Mouse (Mus musculus): ENCODE data around the gene Lgals9.

Gene Lgals9

DNA sequence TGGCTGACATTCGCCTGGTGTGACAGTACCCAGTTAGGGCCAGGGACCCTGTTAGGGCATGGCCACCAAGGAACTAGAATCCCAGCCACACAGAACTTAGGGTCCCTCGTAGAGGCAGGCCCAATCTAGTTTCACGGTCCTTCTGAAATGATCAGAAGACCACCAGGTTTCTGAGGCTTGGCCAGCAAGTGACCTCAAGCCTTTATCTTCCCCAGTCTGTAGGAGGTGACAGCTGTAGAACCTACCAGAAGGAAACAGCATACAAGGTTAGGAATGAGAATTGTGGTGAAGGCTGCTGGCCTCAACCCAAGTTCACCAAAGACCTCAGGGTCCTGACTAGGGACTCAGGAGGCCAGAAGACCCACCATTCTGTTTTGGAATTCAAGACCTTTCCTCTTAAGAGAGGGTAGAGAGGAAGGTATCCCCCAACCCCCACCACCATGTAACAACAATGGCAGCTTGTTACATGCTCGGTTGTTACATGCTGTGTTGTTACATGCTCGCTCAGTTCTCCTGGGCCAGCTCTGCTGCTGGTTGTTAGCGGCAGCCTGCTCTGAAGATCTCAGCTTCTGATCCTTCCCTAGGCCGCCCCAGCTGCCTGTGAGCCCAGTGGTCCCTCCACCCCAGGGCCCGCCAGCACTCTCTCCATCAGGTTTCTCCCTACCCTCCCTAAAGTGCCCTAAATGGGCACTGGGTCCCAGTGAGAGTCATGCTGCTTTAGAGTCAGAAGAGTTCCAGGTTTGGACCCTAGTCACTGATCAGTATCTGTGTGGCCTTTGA is 7.8 kb downstream of the Lgals9 start:
- DNase-seq (ENCODE audit: low read depth, low spot score): no peak

DNA sequence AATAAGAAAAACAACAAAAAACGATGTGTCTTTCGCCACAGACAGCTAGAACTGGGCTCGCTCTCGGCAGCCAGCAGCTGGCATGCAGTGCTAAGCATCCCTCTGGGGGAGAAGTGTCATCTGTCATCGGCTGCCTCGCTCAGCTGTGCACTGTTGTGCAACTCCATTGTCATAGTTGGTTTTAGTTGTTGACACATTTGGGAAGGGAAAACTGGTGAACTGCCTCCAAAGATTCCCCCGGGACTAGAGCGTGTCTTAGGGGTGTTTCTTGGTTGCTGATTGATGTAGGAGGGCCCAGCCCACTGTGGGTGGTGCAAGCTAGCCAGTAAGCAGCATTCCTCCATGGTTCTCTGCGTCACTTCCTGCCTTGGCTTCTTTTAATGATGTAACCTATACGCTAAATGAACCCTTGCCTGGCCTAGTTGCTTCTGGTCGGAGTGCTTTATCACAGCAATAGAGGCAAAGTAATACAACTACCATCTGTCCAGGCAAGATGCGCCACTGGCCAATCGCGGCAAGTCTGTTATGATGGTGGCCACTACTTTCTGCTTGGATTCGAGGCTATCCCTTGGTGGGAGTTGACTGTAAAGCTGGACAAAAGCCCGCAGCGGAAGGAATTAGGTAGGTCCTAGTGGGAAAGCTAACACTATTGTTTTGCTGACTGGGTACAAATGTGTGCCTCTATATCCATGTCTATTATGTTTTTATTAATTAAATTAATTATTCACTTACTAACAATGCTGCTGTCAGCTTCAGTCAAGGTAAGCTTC is 11.2 kb downstream of the Lgals9 start:
- DNase-seq (ENCODE audit: low read depth, low spot score): no peak

DNA sequence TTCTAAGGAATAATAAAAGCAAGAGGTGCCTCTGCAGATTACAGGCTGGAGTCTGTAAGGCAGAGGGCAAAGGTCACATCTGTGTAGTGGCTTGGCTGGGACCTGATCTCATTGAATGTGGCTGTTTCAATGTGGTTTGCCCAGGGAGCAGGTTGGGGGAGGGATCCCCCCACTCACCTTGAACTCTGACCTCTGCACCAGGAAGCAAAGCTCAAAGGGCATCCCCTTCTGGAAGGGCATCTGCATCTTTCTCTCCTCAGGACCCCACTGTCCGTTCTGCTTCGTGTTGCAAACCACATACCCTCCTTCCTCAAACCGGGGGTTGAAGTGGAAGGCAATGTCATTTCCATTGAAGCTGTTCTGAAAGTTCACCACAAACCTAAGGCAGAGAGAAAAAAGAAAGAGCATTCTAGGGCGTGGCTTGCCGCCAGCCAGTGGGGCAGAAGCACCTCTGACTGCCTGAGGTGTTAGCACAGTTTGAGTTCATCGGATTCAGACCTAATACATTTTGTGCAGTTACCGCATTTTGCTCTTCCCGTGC is 11.9 kb downstream of the Lgals9 start:
- peak; percentile 33 for DNase-seq (ENCODE audit: low read depth, low spot score)

DNA sequence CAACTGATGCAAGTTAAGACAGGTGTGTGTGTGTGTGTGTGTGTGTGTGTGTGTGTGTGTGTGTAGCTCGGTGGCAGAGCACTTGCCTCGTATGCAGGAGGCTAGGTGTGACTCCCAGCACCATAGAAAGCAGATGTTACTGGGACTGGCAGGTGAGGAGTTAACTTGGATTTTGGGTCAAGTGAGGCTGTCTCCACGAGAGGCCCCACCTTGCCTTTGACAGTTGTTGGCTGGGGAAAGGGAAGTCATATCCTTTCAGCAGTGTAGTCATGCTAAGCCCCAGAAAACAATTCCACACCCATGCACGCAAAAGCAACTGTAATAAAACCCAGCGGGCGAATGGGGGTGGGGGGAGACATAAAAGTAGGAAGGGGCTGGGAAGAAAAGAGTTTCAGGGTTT is 12.4 kb downstream of the Lgals9 start:
- DNase-seq (ENCODE audit: low read depth, low spot score): peak; percentile 27

DNA sequence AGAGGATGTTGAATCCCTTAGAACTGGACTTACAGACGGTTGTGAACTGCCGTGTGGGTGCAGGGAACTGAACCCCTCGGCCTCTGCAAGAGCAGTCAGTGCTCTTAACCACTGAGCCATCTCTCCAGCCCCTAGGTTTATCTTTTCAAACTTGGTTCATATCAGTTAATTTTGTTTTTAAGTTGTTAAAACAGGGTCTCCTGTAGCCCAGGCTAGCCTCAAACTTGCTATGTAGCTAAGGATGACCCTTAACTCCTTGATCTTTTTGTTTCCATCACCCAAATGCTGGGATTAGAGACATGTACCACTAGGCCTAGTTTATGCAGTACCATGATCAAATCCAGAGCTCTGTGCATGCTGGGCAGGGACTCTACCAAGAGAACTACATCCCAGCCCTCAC is 13.0 kb downstream of the Lgals9 start:
- no peak for DNase-seq (ENCODE audit: low read depth, low spot score)

DNA sequence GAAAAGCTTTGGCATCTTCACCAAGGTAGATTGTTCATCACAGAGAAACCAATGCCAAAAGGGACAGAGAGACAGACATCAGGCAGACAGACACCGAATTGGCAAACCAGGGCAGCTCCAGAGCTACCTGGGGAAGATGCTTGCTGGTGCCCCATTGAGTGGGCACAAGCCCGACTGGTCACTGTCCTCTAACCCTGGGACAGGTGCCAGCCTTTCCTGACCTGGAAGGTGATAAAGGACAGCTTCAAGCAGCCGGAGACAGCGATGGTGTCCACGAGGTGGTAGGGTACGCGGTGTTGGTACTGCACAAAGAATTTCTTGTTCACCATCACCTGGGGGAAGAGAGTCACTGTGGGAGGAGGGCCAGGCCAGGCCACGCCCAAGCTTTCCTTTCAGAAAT is 13.7 kb downstream of the Lgals9 start:
- no peak for DNase-seq (ENCODE audit: low read depth, low spot score)

DNA sequence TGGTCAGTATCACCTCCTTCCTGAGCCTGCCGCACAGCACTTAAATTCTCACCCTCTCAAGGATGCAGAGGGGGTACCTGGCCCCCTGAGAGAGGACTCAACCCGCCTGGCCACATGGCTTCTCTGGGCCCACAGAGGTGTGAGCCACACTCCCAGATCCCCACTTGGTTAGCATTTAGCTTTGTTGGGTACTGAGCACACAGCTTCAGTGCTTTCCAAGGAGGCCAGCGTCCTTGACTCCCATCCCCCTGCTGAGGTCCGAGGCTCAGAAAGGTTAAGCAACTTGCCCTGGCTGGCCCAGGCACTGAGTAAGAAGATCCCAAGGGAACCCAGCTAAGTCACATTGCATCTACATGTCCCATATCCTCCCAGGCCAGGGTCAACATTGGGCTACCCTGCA is 16.6 kb downstream of the Lgals9 start:
- no peak for DNase-seq (ENCODE audit: low read depth, low spot score)

DNA sequence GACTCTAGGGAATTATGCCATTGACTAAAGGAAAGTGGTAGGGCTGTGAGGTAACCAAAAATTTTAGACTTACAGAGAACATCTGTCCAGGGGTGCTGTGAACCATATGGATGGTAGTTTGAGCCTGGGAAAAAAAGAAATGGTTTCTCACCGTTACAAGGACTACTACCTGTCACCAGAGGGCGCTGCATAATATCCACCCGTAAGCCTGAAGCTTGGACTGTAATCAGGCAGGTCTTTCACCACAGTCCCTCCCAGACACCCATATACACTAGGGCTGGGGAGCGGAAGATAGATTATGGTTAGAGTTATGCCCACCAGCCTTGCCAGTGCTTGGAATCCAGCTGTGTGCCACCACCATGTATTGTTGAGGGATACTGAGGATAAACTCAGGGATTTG is 17.4 kb downstream of the Lgals9 start:
- peak; percentile 57 for DNase-seq (ENCODE audit: low read depth, low spot score)

DNA sequence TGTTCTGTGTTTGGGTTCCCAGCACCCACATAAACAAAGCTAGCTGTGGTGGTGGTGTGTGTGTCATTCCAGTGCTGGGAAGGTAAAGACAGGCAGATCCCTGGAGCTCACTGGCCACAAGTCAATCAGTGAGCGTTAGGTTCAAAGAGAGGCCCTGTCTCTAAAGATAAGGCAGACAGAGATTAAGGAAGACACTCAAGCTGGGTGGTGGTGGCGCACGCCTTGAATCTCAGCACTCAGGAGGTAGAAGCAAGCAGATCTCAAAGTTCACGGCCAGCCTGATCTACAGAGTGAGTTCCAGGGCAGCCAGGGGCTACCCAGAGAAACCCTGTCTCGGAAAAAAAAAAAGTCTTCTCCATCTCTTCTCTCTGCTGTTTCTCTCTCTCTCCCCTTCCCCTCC is 23.5 kb downstream of the Lgals9 start:
- DNase-seq (ENCODE audit: low read depth, low spot score): no peak

DNA sequence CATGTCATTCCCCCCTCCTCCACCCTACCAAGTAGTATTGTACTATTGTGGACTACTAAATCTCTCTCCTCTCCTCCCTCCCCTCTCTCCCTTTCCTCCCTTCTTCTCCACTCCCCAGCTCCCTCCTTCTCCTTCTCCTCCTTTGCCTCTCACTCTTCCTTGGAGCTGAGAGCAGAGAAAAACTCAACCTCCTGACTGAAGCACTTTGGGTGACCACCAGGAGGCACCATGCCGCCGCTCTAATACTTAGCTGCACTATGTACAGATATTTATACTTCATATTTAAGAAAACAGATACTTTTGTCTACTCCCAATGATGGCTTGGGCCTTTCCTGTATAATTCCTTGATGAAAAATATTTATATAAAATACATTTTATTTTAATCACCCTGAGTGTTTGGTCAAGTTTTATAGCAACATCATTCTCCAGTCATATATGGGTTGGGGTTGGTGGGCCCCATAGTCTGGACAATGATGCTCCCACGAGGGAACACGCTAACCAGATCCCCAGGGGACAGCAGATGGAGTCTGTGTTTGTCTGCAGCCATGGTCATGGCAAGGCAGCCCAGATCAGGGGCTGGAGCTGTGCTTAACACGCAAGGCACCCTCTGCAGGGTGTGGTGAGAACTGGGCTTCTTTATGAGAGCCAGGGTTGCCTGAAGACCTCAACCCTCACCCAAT is 24.8 kb downstream of the Lgals9 start:
- DNase-seq (ENCODE audit: low read depth, low spot score): no peak

DNA sequence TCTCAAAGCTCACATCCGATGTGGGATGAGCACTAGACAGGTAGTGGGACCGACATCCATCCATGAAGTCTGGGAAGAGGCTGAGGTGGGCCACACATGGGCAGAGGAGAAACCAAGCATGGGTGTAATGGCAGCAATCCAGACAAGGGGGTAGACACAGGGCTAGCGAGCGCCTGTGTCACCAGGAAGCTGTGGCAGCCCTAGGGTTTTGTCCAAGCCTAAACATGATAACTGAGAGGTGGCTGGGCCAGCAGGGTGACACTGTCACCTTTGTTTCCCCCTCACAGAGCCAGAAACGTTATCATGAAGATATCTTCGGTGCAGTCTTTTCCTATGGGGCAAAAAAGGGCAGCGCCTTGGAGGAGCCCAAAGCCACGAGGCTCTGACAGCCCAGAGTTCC is 25.4 kb downstream of the Lgals9 start:
- DNase-seq (ENCODE audit: low read depth, low spot score): no peak

DNA sequence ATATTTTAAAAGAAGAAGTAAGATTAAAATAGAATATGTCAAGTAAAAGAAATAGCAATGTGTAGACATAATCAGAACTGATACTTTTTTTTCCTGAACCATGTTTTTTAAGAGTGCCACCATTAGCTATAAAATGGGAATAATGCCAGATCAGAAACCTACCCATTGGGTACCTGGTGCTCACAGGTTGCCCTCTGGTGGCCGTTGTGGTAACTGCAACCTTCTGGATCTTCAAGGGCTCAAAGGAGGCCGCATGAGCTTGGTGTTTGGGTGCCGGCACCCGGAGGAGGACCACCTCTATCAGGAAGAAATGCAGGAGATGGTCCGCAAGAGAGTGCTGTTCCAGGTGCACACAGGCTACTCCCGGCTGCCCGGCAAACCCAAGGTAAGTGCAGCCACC is 28.5 kb downstream of the Lgals9 start:
- peak; percentile 72 for DNase-seq (ENCODE audit: low read depth, low spot score)

DNA sequence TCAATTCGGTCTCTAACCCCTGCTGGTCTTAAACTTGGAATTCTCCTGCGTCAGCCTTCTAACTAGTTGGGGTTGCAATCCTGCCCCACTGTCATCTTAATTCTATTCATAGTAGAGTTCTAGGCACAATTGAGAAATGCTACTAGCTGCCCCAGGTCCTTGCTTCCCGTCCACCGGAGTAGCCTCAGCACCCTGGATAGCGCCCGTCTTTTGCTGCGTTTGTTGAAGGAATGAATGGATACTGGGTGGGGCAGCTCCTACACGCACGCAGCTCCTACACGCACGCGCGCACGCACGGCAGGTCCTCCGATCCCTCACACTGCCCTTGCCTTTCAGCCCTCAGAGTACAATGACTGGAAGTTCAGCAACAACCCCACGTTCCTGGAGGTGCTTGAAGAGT is 32.3 kb downstream of the Lgals9 start:
- DNase-seq (ENCODE audit: low read depth, low spot score): peak; percentile 71

DNA sequence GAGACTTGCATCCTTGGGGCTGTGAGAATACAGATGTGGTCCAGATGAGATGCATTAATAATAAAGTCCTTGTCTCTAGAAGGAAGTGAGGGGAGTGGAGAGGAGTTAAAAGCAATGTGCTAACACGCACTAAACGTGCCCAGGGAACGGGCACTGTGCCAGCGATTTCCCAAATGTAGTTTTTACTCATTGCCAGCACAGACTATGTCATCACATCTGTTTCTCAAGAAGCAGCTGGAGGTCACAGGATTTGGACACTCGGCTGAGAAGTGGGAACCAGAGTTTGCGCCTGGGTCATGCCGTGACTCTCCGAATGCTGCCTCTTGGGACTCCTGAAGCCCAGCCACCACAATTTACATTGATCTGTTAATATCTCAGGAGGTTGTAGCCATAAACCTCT is 34.4 kb downstream of the Lgals9 start:
- no peak for DNase-seq (ENCODE audit: low read depth, low spot score)

DNA sequence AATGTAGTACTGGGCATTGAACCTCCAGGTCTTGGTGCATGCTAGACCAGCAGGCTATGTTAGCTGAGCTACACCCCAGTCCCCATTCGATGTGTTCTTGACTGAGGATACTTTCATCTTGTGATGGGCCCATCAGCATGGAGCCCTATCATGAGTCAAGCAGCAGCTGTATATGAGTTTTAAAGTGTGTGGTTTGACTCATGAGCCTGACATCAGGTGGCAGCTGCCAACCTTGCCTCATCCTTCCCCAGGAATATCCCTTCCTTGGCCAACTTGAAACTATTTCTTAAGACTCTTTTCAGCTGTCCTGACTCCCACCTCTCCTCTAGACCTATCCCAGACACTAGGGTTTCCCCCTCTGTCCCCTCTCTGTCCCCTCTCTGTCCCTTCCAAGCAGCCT is 41.7 kb downstream of the Lgals9 start:
- DNase-seq (ENCODE audit: low read depth, low spot score): no peak

DNA sequence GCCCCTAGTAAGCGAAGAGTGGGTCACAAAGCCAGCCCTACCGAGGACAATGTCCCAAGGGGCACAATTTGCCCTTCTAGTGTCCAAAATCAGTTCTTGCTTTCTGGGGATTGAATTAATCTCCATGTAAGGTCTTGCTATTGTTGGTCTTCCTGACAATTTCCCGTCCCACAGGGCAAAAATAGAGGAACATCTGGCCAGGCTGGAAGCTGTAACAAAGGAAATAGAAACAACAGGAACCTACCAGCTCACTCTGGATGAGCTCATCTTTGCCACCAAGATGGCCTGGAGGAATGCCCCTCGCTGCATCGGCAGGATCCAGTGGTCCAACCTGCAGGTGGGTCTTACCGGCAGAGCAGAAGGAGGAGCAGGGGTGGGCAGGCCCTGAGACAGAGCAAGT is 49.6 kb downstream of the Lgals9 start:
- DNase-seq (ENCODE audit: low read depth, low spot score): no peak

DNA sequence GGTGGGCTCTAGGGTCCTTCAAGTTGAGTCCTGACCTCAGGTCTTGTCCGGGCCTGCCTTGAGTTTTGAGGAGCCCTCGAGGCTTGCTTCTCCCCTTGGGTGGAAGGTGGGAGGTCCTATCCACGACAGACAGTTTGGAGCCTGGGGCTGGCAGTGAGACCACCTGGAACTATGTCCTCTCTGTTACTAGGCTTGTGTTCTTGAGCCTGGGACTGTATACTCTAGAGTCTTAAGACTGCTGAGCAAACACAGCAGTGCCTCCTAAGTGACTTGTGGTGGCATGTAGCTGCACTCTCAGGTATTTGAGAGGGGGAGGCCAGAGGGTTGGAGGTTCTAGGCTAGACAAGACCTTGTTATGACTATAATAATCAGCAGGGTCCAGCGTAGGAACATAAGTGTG is 50.0 kb downstream of the Lgals9 start:
- no peak for DNase-seq (ENCODE audit: low read depth, low spot score)

DNA sequence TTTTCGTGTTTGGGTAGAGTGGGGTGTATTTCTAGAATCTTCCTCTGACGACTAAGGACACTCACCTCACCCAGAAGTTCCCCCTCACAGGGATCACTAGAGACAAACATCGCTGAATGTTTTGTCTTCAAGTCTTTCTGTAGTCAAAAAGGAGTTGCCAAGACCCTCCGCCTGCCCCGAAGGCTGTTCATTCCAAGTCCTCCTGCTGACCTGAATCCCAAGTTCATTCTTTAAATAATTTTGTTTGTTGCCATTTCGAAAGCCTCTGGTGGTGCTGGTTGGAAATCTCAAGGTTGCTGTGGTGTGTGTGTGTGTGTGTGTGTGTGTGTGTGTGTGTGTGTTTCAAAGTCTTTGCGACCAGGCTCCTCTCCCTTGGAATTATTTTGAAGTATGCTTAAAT is 50.4 kb downstream of the Lgals9 start:
- no peak for DNase-seq (ENCODE audit: low read depth, low spot score)

DNA sequence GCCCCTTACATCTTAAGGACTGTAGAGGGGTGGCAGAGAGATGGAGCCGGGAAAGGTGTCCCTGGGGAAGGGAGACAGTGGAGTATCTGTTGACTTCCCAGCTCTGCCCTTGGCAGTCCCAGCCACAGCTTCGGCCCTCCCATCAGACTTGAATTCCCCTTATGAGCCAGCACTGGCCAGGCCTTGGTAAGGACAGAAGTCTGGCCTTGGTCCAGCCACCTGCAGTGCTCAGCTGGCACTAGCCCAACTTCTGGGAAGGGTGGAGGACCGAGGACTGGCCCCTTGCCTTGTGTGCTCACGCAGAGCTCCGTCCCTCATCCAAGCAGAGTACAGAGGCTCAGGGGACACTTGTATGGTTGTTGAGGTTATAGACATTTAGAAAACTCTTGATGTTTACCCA is 55.4 kb downstream of the Lgals9 start:
- DNase-seq (ENCODE audit: low read depth, low spot score): no peak

DNA sequence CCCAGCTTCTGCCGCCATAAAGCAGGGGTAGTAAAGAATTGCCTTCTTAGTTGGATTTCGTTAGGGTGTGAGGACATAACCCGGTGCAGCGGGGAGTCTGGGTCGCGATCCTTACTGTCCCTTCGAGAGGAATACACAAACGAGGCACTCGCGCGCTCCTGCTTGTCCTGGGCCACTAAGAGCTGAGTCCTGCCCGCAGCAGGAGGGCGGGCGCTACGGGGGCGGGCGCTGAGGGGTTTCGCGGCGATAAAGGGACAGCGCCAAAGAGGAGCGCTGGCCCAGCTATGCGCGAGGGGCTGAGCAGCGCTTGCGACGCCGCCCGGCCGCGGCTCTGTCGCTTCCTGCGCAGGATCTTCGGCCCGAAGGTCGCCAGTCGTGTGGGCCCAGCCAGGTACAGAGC is 59.8 kb downstream of the Lgals9 start:
- no peak for DNase-seq (ENCODE audit: low read depth, low spot score)

DNA sequence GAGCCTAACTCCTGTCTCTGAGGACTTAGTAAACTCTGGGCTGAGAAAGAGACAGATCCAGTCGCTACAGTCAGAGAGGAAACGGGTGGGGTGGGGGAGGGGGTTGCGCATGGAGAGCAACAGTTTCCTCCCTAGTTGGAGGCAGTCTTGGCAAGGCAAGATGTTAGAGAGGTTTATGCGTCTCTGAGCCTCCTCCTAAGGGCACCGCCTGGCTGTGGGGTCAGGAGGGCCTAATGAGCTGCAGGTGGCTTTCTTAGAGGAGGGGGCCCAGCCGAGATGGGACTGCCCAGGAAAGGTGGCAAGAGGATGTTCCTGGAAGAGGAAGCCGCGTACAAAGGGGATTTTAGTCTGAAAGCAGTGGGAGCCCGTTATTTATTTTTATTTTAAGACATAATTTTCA is 60.6 kb downstream of the Lgals9 start:
- DNase-seq (ENCODE audit: low read depth, low spot score): no peak

DNA sequence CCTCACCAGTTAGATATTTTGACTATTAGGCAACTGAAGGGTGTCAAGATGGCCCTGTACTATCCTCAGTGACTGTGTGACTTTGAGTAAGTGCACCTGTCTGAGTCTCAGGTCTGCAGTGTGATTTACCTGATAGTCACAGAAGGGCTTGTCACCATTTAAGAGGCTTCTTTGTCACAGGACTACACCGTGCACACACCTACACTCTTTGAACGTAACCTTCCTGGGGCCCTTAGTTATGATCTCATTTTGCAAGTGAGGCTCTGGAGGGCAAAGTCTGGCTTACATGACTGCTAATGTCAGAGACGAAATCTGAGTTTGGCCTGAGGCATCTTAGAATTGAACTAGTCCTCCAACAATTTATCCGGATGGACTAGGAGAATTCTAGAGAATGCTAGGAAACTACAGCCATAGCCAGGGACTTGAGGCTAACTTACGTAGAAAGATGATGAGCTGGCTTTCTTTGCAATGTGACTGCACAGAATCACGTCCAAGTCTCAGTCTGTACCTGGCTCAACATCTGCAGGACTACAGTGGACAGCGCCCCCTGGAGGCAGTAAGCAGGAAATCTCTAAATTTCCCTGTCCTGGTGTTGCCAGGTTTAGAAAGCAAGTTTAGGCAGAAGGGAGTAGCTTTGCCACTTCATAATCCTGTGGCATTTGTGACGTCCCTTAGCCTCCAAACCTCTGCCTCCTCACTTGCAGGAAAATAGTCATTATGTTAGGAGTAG is 61.9 kb downstream of the Lgals9 start:
- DNase-seq (ENCODE audit: low read depth, low spot score): peak; percentile 52
